In genomic region chr1:93223972-93224371, GRCm38 (mm10) we compare ENCODE assay signal across 9 mouse cellular contexts. TPM values are rescaled to one million over a fixed set of nuclear protein-coding genes. Genes with fewer than 3 reads are reported as not detected.
A peak's percentile ranks its signal among the peaks of the same experiment; 100 is the strongest.
DNase-seq lines count a peak whose midpoint lies in the region; ATAC-seq and TF ChIP-seq lines count a peak whose summit lies in the region.
"Had no signal": no experiment of that assay in that cellular context is flagged by ENCODE, and none has a peak within 500 bp of the region (broad histone marks: within the 10 kb centered on the region; RNA-seq: fewer than 3 reads in every experiment).

No protein-coding gene starts in this region.

- no peak for TF ChIP-seq POLR2A in bone marrow macrophage, adult 2 months (IDR thresholded peaks at IDR 0.05; ENCODE audit: borderline replicate concordance, low read depth, low read length)

- intact Hi-C loops in gastrocnemius, postnatal 14 days (cut with DNase I; ENCODE audit: low total_unique reads) = no loop called here

- no peak overlapping the region for H3K4me3 ChIP-seq in bone marrow macrophage, adult 2 months (ENCODE audit: insufficient read depth, low read length)
- H3K4me3 ChIP-seq: limb, embryonic 15.5 days had no signal

- H3K27ac ChIP-seq in bone marrow macrophage, adult 2 months (ENCODE audit: insufficient read depth, low read depth, low read length) = no peak overlapping the region

- ATAC-seq in megakaryocyte, adult 5-6 weeks (ENCODE audit: poor library complexity, severe bottlenecking) = peak; percentile 94
- no peak for ATAC-seq in erythroblast, adult 5-6 weeks (replicated peaks; ENCODE audit: low FRiP score, poor library complexity, severe bottlenecking)

- DNase-seq in gastrocnemius, postnatal 14 days = peak; percentile 28
- DNase-seq in gastrocnemius, postnatal 25 days = no peak
- peak; percentile 40 for DNase-seq in CD4-positive helper T cell, adult 2 months (ENCODE audit: low read depth, low spot score)
- peak; percentile 62 for DNase-seq in kidney, adult 9 months
- DNase-seq in thymus, postnatal 25 days = peak; percentile 59

- peak; percentile 64; the same call in 1 of the 2 replicates for TF ChIP-seq CTCF in bone marrow macrophage, adult 2 months (IDR thresholded peaks at IDR 0.05; ENCODE audit: low read depth, low read length)

- no peaks in the 10 kb centered on the region for H3K4me1 ChIP-seq in bone marrow macrophage, adult 2 months (ENCODE audit: control insufficient read depth, insufficient read depth, low read length)

RNA-seq across cellular contexts. Expression of gene Sned1, which starts 11.7 kb away (rescaled TPM):
- total RNA-seq in gastrocnemius, postnatal 14 days (2021) = 1 to 10 TPM; 5.2 to 6.9 TPM
- total RNA-seq in gastrocnemius, postnatal 25 days (2021) = 1 to 10 TPM; 4.6 to 8.0 TPM
- 0.27 and 0.40 TPM in 2 replicates for polyA plus RNA-seq in bone marrow macrophage, adult 2 months (2012; ENCODE audit: insufficient read depth, insufficient read length, missing spikeins)
- 0.49 and 0.98 TPM in 2 replicates for total RNA-seq in megakaryocyte, adult 5-6 weeks (2015)
- total RNA-seq in megakaryocyte, adult 5-6 weeks (2017) = 0.53 and 1.3 TPM in 2 replicates
- total RNA-seq in erythroblast, adult 5-6 weeks (2015; ENCODE audit: low replicate concordance) = 0.63 and 1.7 TPM in 2 replicates
- total RNA-seq in erythroblast, adult 5-6 weeks (2017; ENCODE audit: low replicate concordance) = 0.09 TPM in 1 of 2 replicates, not detected in the other

RNA-seq across cellular contexts. Expression of gene Crocc2, which starts 55.4 kb away (rescaled TPM):
- not detected for total RNA-seq in gastrocnemius, postnatal 14 days (2021)
- not detected for total RNA-seq in gastrocnemius, postnatal 25 days (2021)
- not detected in 2 replicates for polyA plus RNA-seq in bone marrow macrophage, adult 2 months (2012; ENCODE audit: insufficient read depth, insufficient read length, missing spikeins)
- not detected in 2 replicates for total RNA-seq in megakaryocyte, adult 5-6 weeks (2015)
- not detected in 2 replicates for total RNA-seq in megakaryocyte, adult 5-6 weeks (2017)
- total RNA-seq in erythroblast, adult 5-6 weeks (2015; ENCODE audit: low replicate concordance) = not detected in 2 replicates
- total RNA-seq in erythroblast, adult 5-6 weeks (2017; ENCODE audit: low replicate concordance) = not detected in 2 replicates
